Mouse (Mus musculus) CD4-positive helper T cell, adult 2 months (primary cell): ENCODE measurements around the gene Srrm3.

Experiments
- DNase-seq: peaks from one replicate; pipeline ENCODE4 v3.0.0-alpha.2; 2012; ENCODE audit warnings: low read depth, missing footprints, low spot score

The Srrm3 gene

GRCm38 (mm10) chr5:135903551-135904151 is 97.0 kb downstream of the Srrm3 start:
- DNase-seq = peak; percentile 46

- DNase-seq = no peak
Observed at GRCm38 (mm10) chr5:135904259-135904658, 97.6 kb downstream of the Srrm3 start.

GRCm38 (mm10) chr5:135905320-135906225 is 98.9 kb downstream of the Srrm3 start:
- DNase-seq = no peak

DNA sequence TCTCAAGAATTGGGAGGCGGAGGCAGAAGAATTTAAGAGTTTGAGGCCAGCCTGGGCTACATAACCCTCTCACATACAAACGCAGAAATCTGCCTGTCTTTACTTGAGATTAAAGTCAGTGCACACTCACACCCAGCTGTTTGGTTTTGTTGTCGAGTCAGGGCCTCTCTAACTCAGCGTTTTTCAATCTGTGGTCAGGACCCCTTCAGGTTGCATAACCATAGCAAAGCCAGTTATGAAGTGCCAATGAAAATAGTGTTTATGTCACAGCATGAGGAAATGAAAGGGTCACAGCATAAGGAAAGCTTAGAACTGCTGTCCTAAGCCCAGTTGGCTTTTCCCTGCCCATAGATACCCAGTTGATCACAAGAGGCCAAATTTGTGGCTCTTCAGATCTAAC is 100.2 kb downstream of the Srrm3 start:
- no peak for DNase-seq

DNA sequence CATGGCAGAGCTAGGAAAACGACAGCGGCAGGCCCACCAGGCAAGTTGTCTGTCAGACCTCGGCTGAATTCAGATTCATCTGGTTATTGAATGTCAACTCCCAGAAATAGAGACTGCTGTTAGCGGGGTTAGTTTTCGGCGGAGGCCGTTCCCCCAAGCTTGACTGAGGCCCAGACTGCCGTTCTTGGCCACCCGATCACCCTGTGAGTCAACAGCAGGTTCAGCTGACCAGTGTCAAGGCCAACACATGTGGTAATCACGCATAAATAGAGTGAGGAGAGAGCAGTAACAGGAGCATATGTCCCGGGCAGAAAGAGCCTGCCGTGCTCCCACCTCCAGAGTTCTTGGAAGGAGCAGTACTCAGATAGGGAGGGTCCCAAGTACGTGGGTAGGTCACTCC is 100.6 kb downstream of the Srrm3 start:
- DNase-seq = no peak

GRCm38 (mm10) chr5:135908185-135908584 is 101.5 kb downstream of the Srrm3 start:
- no peak for DNase-seq

DNA sequence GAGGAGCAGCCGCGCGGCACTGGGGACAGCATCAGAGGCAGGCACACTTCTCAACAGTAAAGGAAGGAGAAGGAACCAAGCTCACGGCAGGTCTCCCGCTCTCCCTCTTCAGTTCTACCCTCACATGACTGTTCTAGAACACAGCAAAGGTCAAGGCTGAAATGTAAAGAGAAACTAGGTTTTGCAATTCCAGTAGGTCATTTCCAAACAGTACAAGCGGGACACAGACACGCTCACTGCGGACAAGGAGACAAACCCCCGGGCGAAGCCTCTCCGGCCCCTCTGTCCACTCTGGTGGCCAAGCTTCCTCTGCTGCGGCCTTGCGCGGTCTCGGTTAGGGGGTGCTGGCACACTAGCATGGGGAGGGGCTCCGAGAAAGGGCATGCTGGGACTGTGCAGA is 102.3 kb downstream of the Srrm3 start:
- DNase-seq = no peak

DNA sequence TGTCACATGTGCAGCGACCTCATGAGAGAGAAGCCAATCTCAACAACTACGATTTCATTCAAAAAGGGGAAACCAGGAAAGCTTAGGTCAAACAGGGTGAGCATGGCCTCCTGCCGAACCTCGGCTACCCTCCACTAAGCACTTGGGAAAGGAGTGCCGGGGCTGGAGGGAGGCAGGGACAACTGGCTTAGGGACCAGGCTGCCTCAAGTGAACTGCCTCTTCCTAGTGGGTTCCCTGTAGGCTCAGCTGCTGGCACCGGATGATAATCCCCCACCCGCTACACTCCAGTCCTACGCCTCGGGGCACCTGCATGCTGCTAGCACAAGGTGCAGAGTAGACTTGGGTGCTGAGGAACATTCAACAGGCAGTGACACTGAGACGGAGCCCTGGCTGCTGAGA is 103.0 kb downstream of the Srrm3 start:
- no peak for DNase-seq

DNA sequence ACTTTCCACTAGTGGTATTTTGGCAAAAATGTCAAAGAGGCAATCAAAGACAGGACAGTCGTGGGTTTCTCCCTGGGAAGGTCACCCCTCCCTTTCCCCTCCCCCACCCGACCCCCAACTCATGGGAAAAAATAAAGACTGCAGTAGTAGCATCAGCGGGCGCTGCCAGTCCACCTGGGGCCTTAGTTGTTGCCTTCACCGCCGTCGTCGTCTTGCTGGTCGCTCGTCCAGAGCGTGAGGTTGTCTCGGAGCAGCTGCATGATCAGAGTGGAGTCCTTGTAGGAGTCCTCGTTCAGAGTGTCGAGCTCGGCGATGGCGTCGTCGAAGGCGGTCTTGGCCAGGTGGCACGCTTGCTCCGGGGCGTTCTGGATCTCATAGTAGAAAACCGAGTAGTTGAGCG is 104.1 kb downstream of the Srrm3 start:
- no peak for DNase-seq

- DNase-seq = no peak
Observed at GRCm38 (mm10) chr5:135911633-135912220, 105.0 kb downstream of the Srrm3 start.

DNA sequence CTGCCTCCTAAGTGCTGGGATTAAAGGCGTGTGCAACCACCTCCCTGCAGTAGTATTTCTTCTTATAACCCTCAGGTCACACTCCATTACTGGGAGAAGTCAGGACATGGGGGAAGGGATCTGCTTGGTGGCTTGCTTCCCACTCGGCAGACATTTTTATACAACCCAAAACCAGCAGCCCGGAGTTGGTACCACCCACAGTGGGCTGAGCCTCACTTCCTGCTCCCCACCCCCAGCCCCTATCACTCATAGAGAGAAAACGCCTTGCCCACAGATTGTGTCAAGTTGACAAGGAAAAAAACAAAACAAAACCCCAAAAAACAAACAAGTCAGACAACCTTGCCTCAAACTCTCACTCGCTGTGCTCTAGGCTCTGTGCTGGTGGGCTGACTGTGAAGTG is 106.5 kb downstream of the Srrm3 start:
- DNase-seq = peak; percentile 75

DNA sequence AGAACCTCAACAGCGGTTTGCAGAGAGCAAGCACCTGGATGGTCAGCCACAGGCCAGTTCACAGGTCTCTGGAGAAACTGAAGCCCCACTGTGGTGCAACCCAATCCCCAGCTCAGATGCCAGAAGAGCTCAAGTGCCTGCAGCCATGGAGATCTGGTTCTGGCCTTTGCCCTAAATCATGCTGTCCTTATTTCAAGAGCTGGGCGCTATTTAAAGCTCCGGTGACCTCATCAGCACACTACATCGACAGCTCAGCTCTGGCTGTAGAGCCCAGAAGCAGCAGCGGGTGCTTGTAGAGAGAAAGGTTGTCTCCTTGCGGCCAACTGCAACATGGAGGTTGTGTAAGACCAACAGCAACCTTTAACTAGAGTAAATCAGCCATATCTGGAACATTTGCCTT is 107.5 kb downstream of the Srrm3 start:
- DNase-seq = no peak

DNA sequence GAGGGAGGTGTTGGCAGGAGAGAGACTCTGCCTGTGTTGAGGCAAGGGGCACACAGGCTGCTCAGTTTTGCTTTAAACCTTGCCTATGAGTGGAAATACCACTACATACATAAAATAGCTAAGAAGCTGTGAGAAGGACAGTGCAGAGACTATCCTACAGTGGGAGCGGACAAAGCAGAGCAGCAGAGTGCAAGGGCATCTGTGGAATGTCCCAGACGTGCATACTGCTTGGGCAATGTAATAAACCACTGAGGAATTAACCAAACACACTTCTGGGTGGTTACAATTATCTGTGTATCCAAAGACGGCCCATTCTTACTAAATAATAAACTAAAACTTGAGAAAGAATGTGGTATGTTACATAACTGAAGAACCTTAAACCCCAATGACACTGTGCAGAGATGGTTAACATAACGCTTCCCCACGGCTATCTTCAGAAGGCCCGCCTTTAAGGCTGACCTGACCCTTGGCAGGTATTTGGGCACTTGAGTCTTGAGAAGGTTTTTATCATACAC is 109.4 kb downstream of the Srrm3 start:
- no peak for DNase-seq

DNA sequence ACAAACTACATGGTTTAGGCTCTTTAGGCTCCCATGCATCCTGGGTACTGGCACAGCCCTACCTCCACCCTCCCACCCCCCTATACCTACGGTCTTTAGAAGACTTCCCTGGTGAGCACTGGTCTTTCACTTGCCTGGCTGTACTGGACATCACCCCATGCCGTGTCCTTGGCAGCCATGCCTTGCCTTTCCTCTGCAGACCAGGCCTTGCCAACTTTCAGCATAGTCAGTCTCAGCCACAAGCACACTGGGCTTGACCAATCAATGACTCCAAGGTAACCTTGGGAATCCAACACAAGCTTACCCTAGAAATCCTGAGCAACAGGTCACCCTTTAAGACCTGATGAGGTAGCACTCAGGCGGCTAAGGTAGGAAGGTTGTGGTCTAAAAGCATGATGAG is 109.9 kb downstream of the Srrm3 start:
- DNase-seq = no peak

GRCm38 (mm10) chr5:135917327-135918058 is 110.8 kb downstream of the Srrm3 start:
- no peak for DNase-seq

DNA sequence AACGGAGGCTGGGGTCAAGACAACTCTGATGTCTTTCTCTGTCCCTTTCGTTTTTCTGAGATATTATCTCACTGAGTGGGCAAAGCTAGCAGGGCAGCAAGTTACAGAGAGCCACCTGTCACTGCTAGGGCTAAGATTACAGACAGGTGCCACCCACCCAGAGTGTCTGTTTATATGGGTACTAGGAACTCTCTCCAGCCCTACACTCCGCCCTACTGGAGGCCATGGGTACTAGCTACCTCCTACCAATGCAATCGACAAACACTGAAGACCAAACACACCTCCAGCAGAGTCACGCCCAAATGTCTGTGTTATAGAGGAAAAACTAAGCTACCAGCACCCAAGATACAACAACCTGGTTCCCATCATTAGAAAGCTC is 111.4 kb downstream of the Srrm3 start:
- no peak for DNase-seq

DNA sequence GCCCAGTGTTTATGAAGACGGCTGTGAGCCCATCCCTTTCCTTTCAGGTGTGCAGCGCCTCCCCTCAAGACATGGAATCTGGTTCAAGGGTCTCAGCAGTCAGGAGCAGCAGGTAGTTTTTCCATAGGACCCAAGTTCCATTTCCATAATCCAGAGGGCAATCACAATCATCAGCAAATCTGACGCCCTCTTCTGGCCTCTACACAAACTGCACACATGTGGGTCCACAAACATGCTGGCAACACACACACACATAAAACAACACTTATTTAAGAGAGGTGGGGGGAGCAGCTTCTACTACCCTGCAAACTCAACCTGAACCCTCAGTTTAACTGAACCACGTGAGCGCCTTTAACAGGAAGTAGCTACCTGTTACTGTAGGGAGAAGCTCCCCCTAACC is 111.9 kb downstream of the Srrm3 start:
- no peak for DNase-seq

- DNase-seq = no peak
Observed at GRCm38 (mm10) chr5:135919902-135920301, 113.2 kb downstream of the Srrm3 start.

- no peak for DNase-seq
Observed at GRCm38 (mm10) chr5:135923901-135924300, 117.2 kb downstream of the Srrm3 start.
